Mouse (Mus musculus): ENCODE measurements around the gene Asb15. TPM values are rescaled to one million over a fixed set of nuclear protein-coding genes. Genes with fewer than 3 reads are reported as not detected.
A peak's percentile ranks its signal among the peaks of the same experiment; 100 is the strongest.

The Asb15 gene
- total and polyA plus RNA-seq, 3 experiments, result not detected

DNA sequence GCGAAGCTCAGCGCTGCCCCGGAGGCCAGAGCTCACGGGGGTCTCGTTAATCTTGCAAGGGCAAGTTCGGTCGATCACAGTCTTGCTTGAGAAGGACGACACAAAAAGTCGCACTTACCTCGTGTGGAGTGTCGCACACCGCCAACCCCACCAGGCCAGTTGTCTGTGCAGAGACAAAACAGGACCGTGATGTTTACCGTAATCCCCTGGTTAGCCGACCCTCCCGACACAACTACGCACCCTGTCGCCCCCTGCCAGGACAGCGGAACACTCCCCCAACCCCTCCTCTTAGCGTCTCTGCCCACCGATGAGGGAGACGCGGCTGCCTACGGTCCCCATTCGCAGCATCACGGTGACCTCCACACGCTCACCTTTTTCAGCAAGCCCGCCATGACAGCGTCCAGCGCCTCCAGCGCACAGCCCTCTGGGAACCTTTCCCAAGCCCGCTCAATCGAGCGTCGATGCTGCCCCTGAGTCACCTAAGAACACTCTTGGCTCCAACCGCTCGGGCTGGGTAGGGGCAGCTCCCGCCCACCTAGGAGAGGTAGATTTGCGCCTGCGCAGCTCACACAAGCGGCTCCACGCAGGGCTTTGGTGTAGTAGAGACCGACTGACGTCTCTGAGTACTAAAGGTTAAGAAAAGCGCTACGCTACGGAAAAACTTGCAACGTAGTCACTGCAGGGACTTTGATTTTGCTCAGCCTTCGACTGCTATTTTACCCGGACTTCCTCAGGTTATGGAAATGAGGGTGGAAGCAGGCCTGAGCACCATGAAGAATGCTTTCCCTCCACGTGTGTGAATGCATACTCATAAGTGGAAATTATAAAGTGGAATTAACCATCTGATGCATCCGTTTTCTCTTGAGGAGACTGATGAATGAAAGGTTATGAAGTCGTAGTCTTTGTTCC is 535 bp upstream of the Asb15 start, which contains the start of gene Ndufa5 (continued):
- TF ChIP-seq POLR2AphosphoS2 (IDR thresholded peaks at IDR 0.05; ENCODE audit: low read length) (peak; percentile 86; the same call in 1 of the 2 replicates), MAFK (IDR thresholded peaks at IDR 0.05; ENCODE audit: borderline replicate concordance, low read depth, low read length) (no peak), NRF1 (IDR thresholded peaks at IDR 0.05; ENCODE audit: insufficient read depth, low read depth, low read length, poor library complexity, severe bottlenecking) (peak; percentile 86), KAT2A (conservative IDR thresholded peaks at IDR 0.05; ENCODE audit: low read depth, low read length) (no peak; the same call in 1 of the 2 replicates), MAZ (IDR thresholded peaks at IDR 0.05; ENCODE audit: low read depth, low read length) (0 out of 2 replicates have a peak, but pooled peaks have one; percentile 60), TCF12 (IDR thresholded peaks at IDR 0.05; ENCODE audit: low read depth, low read length) (peak; percentile 64), TAL1 (IDR thresholded peaks at IDR 0.05; ENCODE audit: low read length) (no peak), ZMIZ1 (IDR thresholded peaks at IDR 0.05; ENCODE audit: low read depth, low read length) (peak; percentile 52; the same call in 1 of the 2 replicates), E2F4 (IDR thresholded peaks at IDR 0.05; ENCODE audit: borderline replicate concordance, low read depth, low read length) (no peak; the same call in 1 of the 2 replicates), CTCF (IDR thresholded peaks at IDR 0.05 in 2 of 3, conservative IDR thresholded peaks at IDR 0.05 in 1 of 3; ENCODE audit: control insufficient read depth in 1 of 3, insufficient read depth in 1 of 3, low read depth in 2 of 3, low read length in 3 of 3, poor library complexity in 1 of 3, severe bottlenecking in 1 of 3) (no peak), EP300 (IDR thresholded peaks at IDR 0.05; ENCODE audit: low read depth in 1 of 2, low read length in 2 of 2) (no peak), ZKSCAN1 (IDR thresholded peaks at IDR 0.05; ENCODE audit: low read depth, low read length) (no peak), ELF1 (IDR thresholded peaks at IDR 0.05; ENCODE audit: low read depth, low read length) (0 out of 2 replicates have a peak, but pooled peaks have one; percentile 48), ZNF384 (IDR thresholded peaks at IDR 0.05; ENCODE audit: low read depth, low read length) (no peak), NELFE (IDR thresholded peaks at IDR 0.05; ENCODE audit: low read depth, low read length) (peak; percentile 89), MAX (IDR thresholded peaks at IDR 0.05; ENCODE audit: low read length) (peak; percentile 34), TBP (IDR thresholded peaks at IDR 0.05; ENCODE audit: low read depth, low read length) (peak; percentile 78), MEF2A (IDR thresholded peaks at IDR 0.05; ENCODE audit: extremely low read depth, insufficient replicate concordance, low read depth, low read length, poor library complexity, severe bottlenecking) (no peak), SIN3A (IDR thresholded peaks at IDR 0.05; ENCODE audit: low read length) (peak; percentile 98), SMC3 (IDR thresholded peaks at IDR 0.05; ENCODE audit: low read depth, low read length) (no peak), POLR2AphosphoS5 (IDR thresholded peaks at IDR 0.05; ENCODE audit: borderline replicate concordance, low read depth, low read length) (no peak)

DNA sequence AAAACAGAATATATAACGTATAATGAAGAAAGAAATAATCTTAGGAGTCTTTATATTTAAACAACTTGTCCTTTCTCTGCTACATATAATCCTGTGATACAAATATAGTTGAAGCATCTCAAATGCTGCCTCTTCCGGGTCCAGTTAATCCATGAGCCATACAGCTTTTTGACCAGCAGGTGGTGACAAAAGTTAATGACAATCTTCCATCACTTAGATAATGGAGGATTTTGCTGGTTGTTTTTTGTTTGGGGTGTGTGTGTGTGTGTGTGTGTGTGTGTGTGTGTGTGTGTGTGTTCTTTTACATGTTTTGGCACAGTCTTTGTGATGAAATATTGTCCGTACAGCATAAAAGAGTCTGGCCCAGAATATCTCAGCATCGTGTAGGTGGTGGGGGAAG is 2.2 kb downstream of the Asb15 start:
- H3K27me3 ChIP-seq (ENCODE audit: control insufficient read depth in 1 of 2, insufficient read depth in 2 of 2, low read length in 2 of 2), result no peaks in the 10 kb centered on the region
- peaks cover 15% of the 10 kb centered on the region for H3K79me2 ChIP-seq (ENCODE audit: control insufficient read depth, insufficient read depth, low read length, poor library complexity)
- DNase-seq (ENCODE audit: low read depth, low spot score), result peak; percentile 81
- H3K9me3 ChIP-seq (replicated peaks; ENCODE audit: insufficient read depth, low read length), result no peaks in the 10 kb centered on the region
- no peak overlapping the region for H3K27ac ChIP-seq (ENCODE audit: control insufficient read depth, low read depth, low read length)
- H3K9ac ChIP-seq (ENCODE audit: control insufficient read depth, low read depth, low read length, poor library complexity, severe bottlenecking), result peak overlapping the region; percentile 33; the same call in 1 of the 2 replicates
- H3K4me1 ChIP-seq (ENCODE audit: control insufficient read depth in 1 of 2, insufficient read depth in 2 of 2, low read length in 2 of 2), result peaks cover 2 to 21% of the 10 kb centered on the region in 2 experiments; a peak in 3 of 4 replicates
- H3K36me3 ChIP-seq (ENCODE audit: control insufficient read depth in 1 of 2, insufficient read depth in 2 of 2, low read length in 2 of 2), result peaks cover 0 to 16% of the 10 kb centered on the region in 2 experiments; a peak in 2 of 4 replicates
- peak overlapping the region; percentile 13 to 40; a peak in 2 of 4 replicates for H3K4me3 ChIP-seq (ENCODE audit: control insufficient read depth in 1 of 2, insufficient read depth in 1 of 2, low read depth in 2 of 2, low read length in 2 of 2)
- TF ChIP-seq MEF2A (IDR thresholded peaks at IDR 0.05; ENCODE audit: extremely low read depth, insufficient replicate concordance, low read depth, low read length, poor library complexity, severe bottlenecking) (no peak), CTCF (IDR thresholded peaks at IDR 0.05 in 2 of 3, conservative IDR thresholded peaks at IDR 0.05 in 1 of 3; ENCODE audit: control insufficient read depth in 1 of 3, insufficient read depth in 1 of 3, low read depth in 2 of 3, low read length in 3 of 3, poor library complexity in 1 of 3, severe bottlenecking in 1 of 3) (peak; percentile 28 to 82 (median 37); a peak in 5 of 6 replicates), POLR2AphosphoS2 (IDR thresholded peaks at IDR 0.05; ENCODE audit: low read length) (no peak), MAX (IDR thresholded peaks at IDR 0.05; ENCODE audit: low read length) (peak; percentile 52), BHLHE40 (IDR thresholded peaks at IDR 0.05; ENCODE audit: borderline replicate concordance, low read depth, low read length) (no peak), ELF1 (IDR thresholded peaks at IDR 0.05; ENCODE audit: low read depth, low read length) (peak; percentile 91), ZC3H11A (IDR thresholded peaks at IDR 0.05; ENCODE audit: low read depth, low read length) (peak; percentile 72), HCFC1 (IDR thresholded peaks at IDR 0.05; ENCODE audit: low read depth, low read length) (peak; percentile 47; the same call in 1 of the 2 replicates), MYC (IDR thresholded peaks at IDR 0.05; ENCODE audit: low read depth, low read length) (0 out of 2 replicates have a peak, but pooled peaks have one; percentile 42), ZNF384 (IDR thresholded peaks at IDR 0.05; ENCODE audit: low read depth, low read length) (0 out of 2 replicates have a peak, but pooled peaks have one; percentile 18), EP300 (IDR thresholded peaks at IDR 0.05; ENCODE audit: low read depth in 1 of 2, low read length in 2 of 2) (no peak), GATA1 (IDR thresholded peaks at IDR 0.05; ENCODE audit: low read depth, low read length) (peak; percentile 22; the same call in 1 of the 2 replicates), TBP (IDR thresholded peaks at IDR 0.05; ENCODE audit: low read depth, low read length) (no peak), SMC3 (IDR thresholded peaks at IDR 0.05; ENCODE audit: low read depth, low read length) (peak; percentile 75), SIN3A (IDR thresholded peaks at IDR 0.05; ENCODE audit: low read length) (peak; percentile 55; the same call in 1 of the 2 replicates), TAL1 (IDR thresholded peaks at IDR 0.05; ENCODE audit: low read length) (no peak), POLR2A (IDR thresholded peaks at IDR 0.05; ENCODE audit: control insufficient read depth in 1 of 2, insufficient read depth in 1 of 2, low read depth in 1 of 2, low read length in 2 of 2, poor library complexity in 1 of 2) (no peak), RAD21 (IDR thresholded peaks at IDR 0.05; ENCODE audit: low read depth, low read length) (peak; percentile 81), MXI1 (IDR thresholded peaks at IDR 0.05; ENCODE audit: low read depth, low read length) (peak; percentile 41; the same call in 1 of the 2 replicates)
